Mouse (Mus musculus): ENCODE measurements around the gene Gm11596. TPM values are rescaled to one million over a fixed set of nuclear protein-coding genes. Genes with fewer than 3 reads are reported as not detected.
"Not testable (repeated sequence)": the region's sequence is repeated elsewhere in the genome, so short reads cannot be mapped to it uniquely, and the experiment has no call there.

Gene Gm11596
- polyA plus RNA-seq (2015; fragmentation: Nextera tagmentation; extraction: Ambion mirVana): not detected in 2 replicates

GRCm38 (mm10) chr11:99793367-99793766, at the start of gene Gm11596:
TSS of gene Gm11596 (minus strand) at chr11:99793467.
- no peaks in the 10 kb centered on the region for H3K36me3 ChIP-seq (ENCODE audit: control insufficient read depth, insufficient read depth)
- 83% methylated on average over 2 of the region's 2 CpGs for WGBS
- H3K4me2 ChIP-seq (ENCODE audit: low read length): no peak within 1 kb of the TSS
- no peaks in the 10 kb centered on the region for H3K4me1 ChIP-seq (replicated peaks; ENCODE audit: control insufficient read depth, insufficient read depth, low read length)
- ATAC-seq: no peak
- H3K27me3 ChIP-seq (replicated peaks; ENCODE audit: control insufficient read depth, insufficient read depth, low read length): no peaks in the 10 kb centered on the region
- no peaks in the 10 kb centered on the region for H3K9me3 ChIP-seq (ENCODE audit: control insufficient read depth, low read length)
- H3K9ac ChIP-seq (replicated peaks; ENCODE audit: low read depth, low read length): no peak within 1 kb of the TSS
- H3K4me3 ChIP-seq (replicated peaks; ENCODE audit: low read length): no peak within 1 kb of the TSS
- H3K27ac ChIP-seq (ENCODE audit: low read length): no peak within 1 kb of the TSS

GRCm38 (mm10) chr11:99842185-99842584, 48.9 kb upstream of the Gm11596 start:
- Histone ChIP-seq H3K36me3 (ENCODE audit: control insufficient read depth, insufficient read depth) (no peaks in the 10 kb centered on the region), H3K9me3 (ENCODE audit: control insufficient read depth, low read length) (no peaks in the 10 kb centered on the region), H3K4me1 (replicated peaks; ENCODE audit: control insufficient read depth, insufficient read depth, low read length) (0 out of 2 replicates have a peak, but pooled peaks cover 3% of the 10 kb centered on the region), H3K4me2 (ENCODE audit: low read length) (no peak overlapping the region), H3K27me3 (replicated peaks; ENCODE audit: control insufficient read depth, insufficient read depth, low read length) (no peaks in the 10 kb centered on the region), H3K9ac (replicated peaks; ENCODE audit: low read depth, low read length) (no peak overlapping the region), H3K27ac (ENCODE audit: low read length) (no peak overlapping the region), H3K4me3 (replicated peaks; ENCODE audit: low read length) (no peak overlapping the region)
- ATAC-seq: no peak
- WGBS: 19% methylated on average over 1 of the region's 1 CpGs

GRCm38 (mm10) chr11:99837966-99838365, 44.7 kb upstream of the Gm11596 start, which contains the start of gene 2300003K06Rik:
TSS of gene 2300003K06Rik (minus strand) at chr11:99838066.
- WGBS: 88% methylated on average over 1 of the region's 1 CpGs
- no peak within 1 kb of the TSS for H3K9ac ChIP-seq (replicated peaks; ENCODE audit: low read depth, low read length)
- no peak within 1 kb of the TSS for H3K27ac ChIP-seq (ENCODE audit: low read length)
- H3K4me2 ChIP-seq (ENCODE audit: low read length): no peak within 1 kb of the TSS
- no peak within 1 kb of the TSS for H3K4me3 ChIP-seq (replicated peaks; ENCODE audit: low read length)
- no peak for ATAC-seq
- no peaks in the 10 kb centered on the region for H3K9me3 ChIP-seq (ENCODE audit: control insufficient read depth, low read length)
- 0 out of 2 replicates have a peak, but pooled peaks cover 3% of the 10 kb centered on the region for H3K4me1 ChIP-seq (replicated peaks; ENCODE audit: control insufficient read depth, insufficient read depth, low read length)
- H3K27me3 ChIP-seq (replicated peaks; ENCODE audit: control insufficient read depth, insufficient read depth, low read length): no peaks in the 10 kb centered on the region
- H3K36me3 ChIP-seq (ENCODE audit: control insufficient read depth, insufficient read depth): no peaks in the 10 kb centered on the region

GRCm38 (mm10) chr11:99815566-99815965, 22.3 kb upstream of the Gm11596 start, which contains the start of gene Gm11564:
TSS of gene Gm11564 (minus strand) at chr11:99815666.
- not testable (repeated sequence) for H3K9me3 ChIP-seq (ENCODE audit: control insufficient read depth, low read length); H3K27me3 ChIP-seq (replicated peaks; ENCODE audit: control insufficient read depth, insufficient read depth, low read length); H3K4me2 ChIP-seq (ENCODE audit: low read length); ATAC-seq; H3K4me3 ChIP-seq (replicated peaks; ENCODE audit: low read length); H3K9ac ChIP-seq (replicated peaks; ENCODE audit: low read depth, low read length); H3K27ac ChIP-seq (ENCODE audit: low read length); H3K4me1 ChIP-seq (replicated peaks; ENCODE audit: control insufficient read depth, insufficient read depth, low read length); H3K36me3 ChIP-seq (ENCODE audit: control insufficient read depth, insufficient read depth)
- 79% methylated on average over 2 of the region's 2 CpGs for WGBS

- not testable (repeated sequence) for H3K27me3 ChIP-seq (replicated peaks; ENCODE audit: control insufficient read depth, insufficient read depth, low read length); H3K36me3 ChIP-seq (ENCODE audit: control insufficient read depth, insufficient read depth); H3K4me3 ChIP-seq (replicated peaks; ENCODE audit: low read length); H3K27ac ChIP-seq (ENCODE audit: low read length); H3K9ac ChIP-seq (replicated peaks; ENCODE audit: low read depth, low read length); ATAC-seq; H3K4me1 ChIP-seq (replicated peaks; ENCODE audit: control insufficient read depth, insufficient read depth, low read length); H3K4me2 ChIP-seq (ENCODE audit: low read length); H3K9me3 ChIP-seq (ENCODE audit: control insufficient read depth, low read length)
Measured at GRCm38 (mm10) chr11:99809792-99810191, 16.5 kb upstream of the Gm11596 start, which contains the start of gene Krtap4-13. TSS of gene Krtap4-13 (minus strand) at chr11:99809892.

- H3K9ac ChIP-seq (replicated peaks; ENCODE audit: low read depth, low read length); H3K27me3 ChIP-seq (replicated peaks; ENCODE audit: control insufficient read depth, insufficient read depth, low read length); H3K4me3 ChIP-seq (replicated peaks; ENCODE audit: low read length); H3K4me1 ChIP-seq (replicated peaks; ENCODE audit: control insufficient read depth, insufficient read depth, low read length); H3K27ac ChIP-seq (ENCODE audit: low read length); H3K36me3 ChIP-seq (ENCODE audit: control insufficient read depth, insufficient read depth); H3K9me3 ChIP-seq (ENCODE audit: control insufficient read depth, low read length); H3K4me2 ChIP-seq (ENCODE audit: low read length); ATAC-seq: not testable (repeated sequence)
- no CpG with 5 or more reads among the region's 1 CpGs for WGBS
Measured at GRCm38 (mm10) chr11:99804346-99804745, 11.1 kb upstream of the Gm11596 start, which contains the start of gene Gm11554. TSS of gene Gm11554 (minus strand) at chr11:99804446.

GRCm38 (mm10) chr11:99798832-99799231, 5.6 kb upstream of the Gm11596 start, which contains the start of gene Gm11569:
TSS of gene Gm11569 (minus strand) at chr11:99798932.
- not testable (repeated sequence) for H3K4me1 ChIP-seq (replicated peaks; ENCODE audit: control insufficient read depth, insufficient read depth, low read length); H3K4me2 ChIP-seq (ENCODE audit: low read length); H3K9me3 ChIP-seq (ENCODE audit: control insufficient read depth, low read length); H3K36me3 ChIP-seq (ENCODE audit: control insufficient read depth, insufficient read depth); H3K27ac ChIP-seq (ENCODE audit: low read length); ATAC-seq; H3K4me3 ChIP-seq (replicated peaks; ENCODE audit: low read length); H3K27me3 ChIP-seq (replicated peaks; ENCODE audit: control insufficient read depth, insufficient read depth, low read length); H3K9ac ChIP-seq (replicated peaks; ENCODE audit: low read depth, low read length)
- WGBS: no CpG with 5 or more reads among the region's 1 CpGs

GRCm38 (mm10) chr11:99784900-99785299, 8.4 kb downstream of the Gm11596 start, which contains the start of gene Krtap4-9:
TSS of gene Krtap4-9 (plus strand) at chr11:99785200.
- H3K36me3 ChIP-seq (ENCODE audit: control insufficient read depth, insufficient read depth); H3K27me3 ChIP-seq (replicated peaks; ENCODE audit: control insufficient read depth, insufficient read depth, low read length); H3K4me1 ChIP-seq (replicated peaks; ENCODE audit: control insufficient read depth, insufficient read depth, low read length): not testable (repeated sequence)

GRCm38 (mm10) chr11:99780604-99781003, 12.7 kb downstream of the Gm11596 start, which contains the start of gene Krtap4-8:
TSS of gene Krtap4-8 (minus strand) at chr11:99780704.
- no peaks in the 10 kb centered on the region for H3K9me3 ChIP-seq (ENCODE audit: control insufficient read depth, low read length)
- 97% methylated on average over 2 of the region's 2 CpGs for WGBS

More at GRCm38 (mm10) chr11:99784900-99785299, 8.4 kb downstream of the Gm11596 start, which contains the start of gene Krtap4-9:
- H3K9ac ChIP-seq (replicated peaks; ENCODE audit: low read depth, low read length); ATAC-seq; H3K9me3 ChIP-seq (ENCODE audit: control insufficient read depth, low read length); H3K4me3 ChIP-seq (replicated peaks; ENCODE audit: low read length); H3K4me2 ChIP-seq (ENCODE audit: low read length); H3K27ac ChIP-seq (ENCODE audit: low read length): not testable (repeated sequence)

GRCm38 (mm10) chr11:99778401-99778800, 14.9 kb downstream of the Gm11596 start:
- no peaks in the 10 kb centered on the region for H3K4me1 ChIP-seq (replicated peaks; ENCODE audit: control insufficient read depth, insufficient read depth, low read length)
- H3K27ac ChIP-seq (ENCODE audit: low read length): no peak overlapping the region
- H3K9ac ChIP-seq (replicated peaks; ENCODE audit: low read depth, low read length): no peak overlapping the region
- H3K36me3 ChIP-seq (ENCODE audit: control insufficient read depth, insufficient read depth): no peaks in the 10 kb centered on the region
- no peak overlapping the region for H3K4me3 ChIP-seq (replicated peaks; ENCODE audit: low read length)
- no peaks in the 10 kb centered on the region for H3K9me3 ChIP-seq (ENCODE audit: control insufficient read depth, low read length)
- H3K4me2 ChIP-seq (ENCODE audit: low read length): no peak overlapping the region
- H3K27me3 ChIP-seq (replicated peaks; ENCODE audit: control insufficient read depth, insufficient read depth, low read length): no peaks in the 10 kb centered on the region
- no peak for ATAC-seq
- 42% methylated on average over 7 of the region's 7 CpGs for WGBS

More at GRCm38 (mm10) chr11:99780604-99781003, 12.7 kb downstream of the Gm11596 start, which contains the start of gene Krtap4-8:
- Histone ChIP-seq H3K4me2 (ENCODE audit: low read length) (no peak within 1 kb of the TSS), H3K27me3 (replicated peaks; ENCODE audit: control insufficient read depth, insufficient read depth, low read length) (no peaks in the 10 kb centered on the region), H3K4me1 (replicated peaks; ENCODE audit: control insufficient read depth, insufficient read depth, low read length) (no peaks in the 10 kb centered on the region), H3K27ac (ENCODE audit: low read length) (no peak within 1 kb of the TSS), H3K4me3 (replicated peaks; ENCODE audit: low read length) (no peak within 1 kb of the TSS), H3K36me3 (ENCODE audit: control insufficient read depth, insufficient read depth) (no peaks in the 10 kb centered on the region), H3K9ac (replicated peaks; ENCODE audit: low read depth, low read length) (no peak within 1 kb of the TSS)
- no peak for ATAC-seq
